Mouse (Mus musculus) liver, embryonic 14.5 days (tissue): Measurements from ENCODE around the gene E130308A19Rik.
A peak's percentile ranks its signal among the peaks of the same experiment; 100 is the strongest.

Source experiments
- CTCF ChIP-seq: IDR thresholded peaks from 2 replicates; pipeline ENCODE4 v1.5.1; 2016; ENCODE audit warnings: antibody characterized with exemption, low read depth, control low read depth
- EP300 ChIP-seq: IDR thresholded peaks from 2 replicates; pipeline ENCODE4 v1.6.1; 2016; ENCODE audit warnings: antibody characterized with exemption, low read depth

GRCm38 (mm10) chr4:59681383-59681782 lies 55.4 kb downstream of the E130308A19Rik start:
- TF ChIP-seq CTCF = no peak
- peak; percentile 50 for TF ChIP-seq EP300
